Mouse (Mus musculus) neural tube, embryonic 13.5 days (tissue): ENCODE data around the gene Nrxn3. TPM values are rescaled to one million over a fixed set of nuclear protein-coding genes. Genes with fewer than 3 reads are reported as not detected.
A peak's percentile ranks its signal among the peaks of the same experiment; 100 is the strongest.

Experiments
- ATAC-seq: fragments of 200-750 bp; cut with Nextera tagmentation; 2 replicates; pipeline ENCODE4 v1.8.0; 2017; ENCODE audit warnings: low read depth, mild to moderate bottlenecking, moderate TSS enrichment, moderate library complexity
- H3K27ac ChIP-seq: fragments of 300-500 bp; sonication (generic); replicated peaks from 2 replicates; pipeline ENCODE4 v1.5.1; 2015; ENCODE audit warnings: moderate library complexity, mild to moderate bottlenecking, inconsistent platforms
- H3K27me3 ChIP-seq: fragments of 300-500 bp; sonication (generic); 2 replicates; pipeline ENCODE4 v1.6.1; 2015; ENCODE audit warnings: mild to moderate bottlenecking, inconsistent platforms
- H3K36me3 ChIP-seq: fragments of 300-500 bp; sonication (generic); 2 replicates; pipeline ENCODE4 v1.6.1; 2015; ENCODE audit warnings: mild to moderate bottlenecking, inconsistent platforms
- H3K4me1 ChIP-seq: fragments of 300-500 bp; sonication (generic); replicated peaks from 2 replicates; pipeline ENCODE4 v1.6.1; 2015; ENCODE audit warnings: inconsistent platforms
- H3K4me2 ChIP-seq: fragments of 300-500 bp; sonication (generic); 2 replicates; pipeline ENCODE4 v1.6.1; 2015; ENCODE audit warnings: inconsistent platforms, mild to moderate bottlenecking, moderate library complexity
- H3K4me3 ChIP-seq: fragments of 300-500 bp; sonication (generic); 2 replicates; pipeline ENCODE4 v1.5.1; 2015; ENCODE audit warnings: mild to moderate bottlenecking, inconsistent platforms
- H3K9ac ChIP-seq: fragments of 300-500 bp; sonication (generic); 2 replicates; pipeline ENCODE4 v1.6.1; 2015; ENCODE audit warnings: moderate library complexity, mild to moderate bottlenecking, inconsistent platforms
- H3K9me3 ChIP-seq: fragments of 300-500 bp; sonication (generic); 2 replicates; pipeline ENCODE4 v1.6.1; 2016; ENCODE audit warnings: inconsistent platforms
- WGBS: fragments of 180-500 bp; shearing (Covaris S2); methylation state at CpG from one replicate; pipeline ENCODE4 v1.1.7; 2015; 5-methylcytosine and 5-hydroxymethylcytosine counted together
- polyA plus RNA-seq: library from polyadenylated mRNA; unstranded; fragments of >200 nt; fragmentation: Nextera tagmentation; extraction: Ambion mirVana; gene quantifications from 2 replicates; pipeline ENCODE4 v1.2.1, GENCODE M21; 2015

Gene Nrxn3
- polyA plus RNA-seq, 1 experiment from 2014 or later: 69.7 TPM

DNA sequence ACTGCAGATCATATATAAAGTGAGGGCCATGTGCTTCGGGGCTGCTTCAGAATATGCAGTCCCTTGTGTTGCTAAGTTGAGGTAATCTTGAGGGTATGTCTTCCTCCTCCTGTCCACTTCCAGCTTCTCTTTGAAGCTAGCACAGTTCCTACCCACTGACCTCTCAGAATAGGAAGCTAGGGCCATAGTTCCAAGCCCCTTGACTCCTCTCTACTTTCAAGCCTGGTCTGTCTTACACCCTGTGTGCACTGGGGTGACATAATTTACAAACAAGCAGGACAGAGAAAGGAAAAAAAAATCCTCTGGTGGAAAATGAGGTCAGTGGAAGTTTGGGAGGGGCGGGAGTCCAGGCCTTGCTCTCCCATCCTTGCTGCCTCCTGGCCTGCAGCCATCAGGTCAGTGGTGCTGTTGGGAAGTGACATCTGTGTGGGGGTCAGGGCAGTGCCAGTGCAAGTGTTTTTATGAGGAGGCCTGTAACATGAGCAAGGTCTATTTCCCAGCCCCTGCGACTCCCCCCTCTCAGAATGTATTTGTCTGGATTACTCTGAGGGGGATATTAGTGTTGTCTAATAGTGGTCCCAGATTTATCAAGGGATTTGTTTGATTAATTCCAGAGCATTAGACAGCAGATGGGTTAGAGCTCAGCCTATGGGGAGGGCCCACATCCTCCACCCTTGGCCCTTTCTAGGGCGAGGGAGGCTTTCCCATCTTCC, 96.1 kb downstream of the Nrxn3 start:
- Histone ChIP-seq H3K9me3 (no peaks in the 10 kb centered on the region), H3K9ac (no peak overlapping the region), H3K27me3 (no peaks in the 10 kb centered on the region), H3K27ac (no peak overlapping the region; the same call in 1 of the 2 replicates), H3K4me3 (no peak overlapping the region), H3K4me1 (peaks cover 13% of the 10 kb centered on the region), H3K36me3 (no peaks in the 10 kb centered on the region), H3K4me2 (no peak overlapping the region)
- WGBS: 56% methylated on average over 4 of the region's 4 CpGs
- ATAC-seq: peak; percentile 50

DNA sequence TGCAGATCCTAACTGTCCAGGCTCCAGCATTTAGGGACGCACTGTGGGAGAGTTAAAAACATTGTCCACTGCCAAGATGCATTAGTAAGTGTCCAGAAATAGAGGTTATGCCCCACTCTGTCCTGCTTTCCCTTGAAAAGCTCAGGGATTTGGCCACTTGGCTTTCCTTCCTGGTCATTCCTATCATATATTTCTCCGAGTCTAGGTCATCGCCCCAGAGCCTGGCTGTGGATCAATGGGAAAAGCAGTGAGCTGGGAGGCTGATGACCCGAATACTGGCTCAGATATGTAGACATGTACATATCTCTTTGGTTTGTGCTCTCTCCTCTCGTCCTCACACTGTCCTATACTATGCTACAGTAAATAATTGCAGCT, 96.6 kb downstream of the Nrxn3 start:
- Histone ChIP-seq H3K27me3 (no peaks in the 10 kb centered on the region), H3K9ac (no peak overlapping the region), H3K9me3 (no peaks in the 10 kb centered on the region), H3K4me3 (no peak overlapping the region), H3K4me1 (peaks cover 13% of the 10 kb centered on the region), H3K4me2 (no peak overlapping the region), H3K36me3 (no peaks in the 10 kb centered on the region), H3K27ac (no peak overlapping the region; the same call in 1 of the 2 replicates)
- WGBS: 77% methylated on average over 5 of the region's 5 CpGs
- ATAC-seq: no peak

DNA sequence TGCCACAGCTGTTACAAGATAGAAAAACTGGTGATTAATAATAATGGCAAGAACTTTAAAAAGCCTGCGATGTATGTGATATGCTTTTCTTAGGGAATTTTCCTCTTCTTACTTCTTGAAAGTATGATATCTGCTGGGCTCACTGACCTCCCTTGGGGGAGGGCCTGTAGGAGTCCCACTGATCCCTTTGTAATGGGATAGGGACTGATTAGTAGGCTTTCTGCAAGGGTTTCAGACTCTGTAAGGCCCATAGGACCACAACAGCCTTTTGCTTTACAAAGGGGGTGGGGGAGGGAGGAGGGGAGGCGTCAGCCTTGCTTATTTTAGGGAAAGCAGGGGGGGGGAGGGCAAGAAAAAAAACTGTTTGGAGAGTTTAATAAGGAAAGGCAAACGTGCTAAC, 97.5 kb downstream of the Nrxn3 start:
- Histone ChIP-seq H3K4me3 (no peak overlapping the region), H3K9me3 (no peaks in the 10 kb centered on the region), H3K4me1 (peaks cover 13% of the 10 kb centered on the region), H3K27me3 (no peaks in the 10 kb centered on the region), H3K4me2 (no peak overlapping the region), H3K36me3 (no peaks in the 10 kb centered on the region), H3K27ac (no peak overlapping the region), H3K9ac (no peak overlapping the region)
- ATAC-seq: no peak
- 20% methylated on average over 3 of the region's 3 CpGs for WGBS

DNA sequence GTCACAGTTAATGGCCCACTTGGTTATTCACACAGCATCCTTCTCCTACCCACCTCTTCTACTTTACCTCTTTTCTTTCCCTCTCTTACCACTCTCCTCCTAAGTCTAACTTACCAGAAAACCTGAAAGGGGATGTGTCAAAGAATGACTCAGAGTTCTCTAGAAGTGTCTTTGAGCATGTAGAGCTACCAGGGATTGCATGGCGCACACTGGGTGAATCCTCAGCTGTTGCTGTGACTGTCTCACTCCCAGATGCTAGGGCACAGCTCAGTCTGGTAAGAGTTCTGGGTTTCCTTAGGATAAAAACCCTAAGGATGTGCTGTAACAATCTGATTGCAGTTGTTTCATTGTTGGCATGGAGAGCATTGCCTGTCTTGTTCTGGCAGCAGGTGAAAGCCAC, 108.2 kb downstream of the Nrxn3 start:
- Histone ChIP-seq H3K36me3 (no peaks in the 10 kb centered on the region), H3K9me3 (no peaks in the 10 kb centered on the region), H3K4me1 (peaks cover 7% of the 10 kb centered on the region; the same call in 1 of the 2 replicates), H3K9ac (no peak overlapping the region), H3K27me3 (no peaks in the 10 kb centered on the region), H3K4me3 (no peak overlapping the region), H3K4me2 (no peak overlapping the region), H3K27ac (no peak overlapping the region)
- WGBS: 92% methylated on average over 1 of the region's 1 CpGs
- ATAC-seq: no peak

DNA sequence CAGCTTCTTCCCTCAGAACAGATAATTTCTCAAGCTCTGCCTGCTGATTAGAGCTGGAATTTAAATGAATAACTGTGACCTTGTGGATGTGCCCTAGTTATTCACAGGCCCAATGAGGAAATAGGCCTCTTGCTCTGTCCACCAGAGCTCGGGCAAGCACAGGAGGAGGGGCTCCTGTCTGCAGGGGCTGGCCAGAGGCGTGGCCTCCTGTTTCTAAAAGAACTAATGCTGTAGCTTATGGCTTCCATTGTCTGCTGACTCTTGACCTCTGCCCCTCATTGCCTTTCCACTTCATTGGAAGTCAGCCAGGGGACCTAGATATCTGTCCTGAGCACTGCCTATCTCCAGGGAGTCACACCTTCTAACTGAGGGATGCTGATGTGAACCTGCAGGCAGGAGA, 113.1 kb downstream of the Nrxn3 start:
- Histone ChIP-seq H3K9ac (no peak overlapping the region), H3K27ac (no peak overlapping the region), H3K4me2 (no peak overlapping the region), H3K9me3 (no peaks in the 10 kb centered on the region), H3K4me1 (peaks cover 9% of the 10 kb centered on the region; the same call in 1 of the 2 replicates), H3K27me3 (no peaks in the 10 kb centered on the region), H3K4me3 (no peak overlapping the region), H3K36me3 (no peaks in the 10 kb centered on the region)
- ATAC-seq: no peak
- WGBS: 10% methylated on average over 2 of the region's 2 CpGs

DNA sequence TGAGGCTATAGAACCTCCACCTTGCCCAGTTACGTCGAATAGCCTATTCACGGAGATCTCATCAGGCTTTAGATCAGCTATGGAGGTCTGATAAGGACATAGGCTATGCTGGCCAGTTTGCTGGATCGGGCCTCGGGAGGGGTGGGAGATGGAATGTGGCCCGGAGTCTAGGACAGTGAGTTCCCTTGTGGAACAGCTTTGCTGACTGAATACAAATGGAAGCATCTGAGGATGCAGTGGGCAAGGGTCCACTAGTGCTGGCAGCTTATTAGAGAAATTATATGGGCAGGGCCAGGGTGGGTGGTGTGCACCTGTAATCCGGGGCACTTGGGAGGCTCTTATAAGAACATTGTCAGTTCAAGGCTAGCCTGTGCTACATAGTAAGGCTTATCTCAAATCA, 117.0 kb downstream of the Nrxn3 start:
- Histone ChIP-seq H3K9ac (no peak overlapping the region), H3K4me1 (peaks cover 14% of the 10 kb centered on the region; the same call in 1 of the 2 replicates), H3K36me3 (no peaks in the 10 kb centered on the region), H3K9me3 (no peaks in the 10 kb centered on the region), H3K27me3 (no peaks in the 10 kb centered on the region), H3K4me3 (no peak overlapping the region), H3K4me2 (no peak overlapping the region), H3K27ac (no peak overlapping the region)
- ATAC-seq: no peak
- WGBS: 93% methylated on average over 7 of the region's 7 CpGs

DNA sequence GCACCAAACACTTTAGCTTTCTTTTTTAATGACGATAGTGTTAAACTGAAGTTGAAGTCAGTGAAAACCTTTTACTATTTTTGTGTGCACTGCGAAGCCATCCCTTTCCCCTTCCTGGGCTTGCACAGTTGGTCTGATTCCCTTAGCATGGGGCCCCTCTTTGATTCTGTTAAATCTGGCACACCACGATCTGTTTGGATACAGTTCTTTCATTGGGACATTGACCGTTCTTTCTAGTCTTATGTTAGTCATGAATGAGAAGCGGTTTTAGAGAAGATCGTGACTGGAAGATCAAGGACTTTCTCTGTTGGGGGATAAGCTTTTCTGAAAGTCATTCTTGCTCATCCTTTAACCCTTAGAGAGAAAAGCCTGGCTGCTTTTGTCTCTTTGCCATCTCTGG, 118.7 kb downstream of the Nrxn3 start:
- Histone ChIP-seq H3K27ac (no peak overlapping the region), H3K4me3 (no peak overlapping the region), H3K9me3 (no peaks in the 10 kb centered on the region), H3K4me1 (peaks cover 5% of the 10 kb centered on the region; the same call in 1 of the 2 replicates), H3K4me2 (no peak overlapping the region), H3K9ac (no peak overlapping the region), H3K36me3 (no peaks in the 10 kb centered on the region), H3K27me3 (no peaks in the 10 kb centered on the region)
- no peak for ATAC-seq
- 88% methylated on average over 6 of the region's 6 CpGs for WGBS

DNA sequence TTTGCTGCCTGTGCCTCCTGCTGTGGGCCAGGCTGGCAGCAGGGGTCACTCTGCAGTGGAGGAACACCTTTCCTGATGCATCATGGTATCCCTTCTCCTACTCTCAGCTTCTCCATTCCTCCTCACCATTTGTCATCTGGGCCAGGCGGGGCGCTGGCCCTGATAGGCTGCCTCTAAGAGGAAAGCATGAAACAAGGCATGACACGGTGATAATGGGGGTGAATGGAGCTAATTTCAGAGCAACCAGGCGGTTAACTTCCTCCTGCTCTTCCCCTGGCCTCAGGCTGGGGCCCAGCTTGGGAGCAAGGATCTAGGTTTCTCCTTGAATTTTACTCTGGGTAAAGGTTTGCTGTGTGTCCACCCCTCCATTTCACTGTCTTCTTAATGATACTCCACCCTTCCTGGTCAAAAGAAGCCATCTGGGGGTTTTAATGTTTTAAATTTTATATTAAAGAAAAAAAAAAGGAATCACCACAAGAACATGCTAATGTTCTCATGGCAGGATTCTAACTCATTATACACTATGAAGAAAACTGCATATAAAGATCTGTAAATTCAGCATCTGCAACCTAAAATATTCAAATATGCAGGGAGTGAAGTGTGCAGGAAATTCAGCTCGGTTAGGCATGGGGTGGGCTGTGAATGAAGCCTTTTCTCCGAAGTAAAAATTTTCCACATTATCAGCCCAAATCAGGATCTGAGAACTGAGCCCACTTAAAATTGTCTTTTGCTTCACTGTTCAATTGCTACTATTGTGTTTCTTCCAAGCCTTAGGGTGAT, 127.9 kb downstream of the Nrxn3 start:
- H3K27me3 ChIP-seq: 0 out of 2 replicates have a peak, but pooled peaks cover 11% of the 10 kb centered on the region
- H3K36me3 ChIP-seq: no peaks in the 10 kb centered on the region
- H3K4me2 ChIP-seq: no peak overlapping the region
- 26% methylated on average over 6 of the region's 6 CpGs for WGBS
- H3K27ac ChIP-seq: no peak overlapping the region
- H3K4me3 ChIP-seq: no peak overlapping the region
- peaks cover 22% of the 10 kb centered on the region for H3K4me1 ChIP-seq
- no peak overlapping the region for H3K9ac ChIP-seq
- peak; percentile 59; the same call in 1 of the 2 replicates for ATAC-seq
- no peaks in the 10 kb centered on the region for H3K9me3 ChIP-seq

DNA sequence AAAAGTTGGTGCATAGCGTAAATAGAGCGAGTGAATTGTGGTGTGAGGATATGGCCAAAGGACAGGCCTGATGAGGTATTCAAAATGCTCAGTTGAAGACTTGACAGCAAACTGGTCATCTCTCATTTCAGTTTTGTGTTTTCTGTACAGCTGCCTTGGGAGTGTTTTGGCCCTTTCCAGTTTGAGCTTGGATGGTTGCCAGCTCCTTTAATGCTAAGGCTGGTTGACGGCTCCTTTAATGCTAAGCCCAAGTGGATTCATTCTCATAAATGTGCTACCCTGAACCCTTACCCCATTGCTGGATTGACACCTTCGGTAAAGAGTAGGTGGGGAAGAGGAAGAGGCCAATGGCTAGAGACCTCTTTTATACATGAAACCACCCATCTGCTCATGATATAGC, 131.4 kb downstream of the Nrxn3 start:
- Histone ChIP-seq H3K36me3 (no peaks in the 10 kb centered on the region), H3K4me1 (peaks cover 22% of the 10 kb centered on the region), H3K9ac (no peak overlapping the region), H3K9me3 (no peaks in the 10 kb centered on the region), H3K27me3 (0 out of 2 replicates have a peak, but pooled peaks cover 12% of the 10 kb centered on the region), H3K4me2 (no peak overlapping the region), H3K4me3 (no peak overlapping the region), H3K27ac (no peak overlapping the region)
- WGBS: 67% methylated on average over 4 of the region's 4 CpGs
- ATAC-seq: no peak

DNA sequence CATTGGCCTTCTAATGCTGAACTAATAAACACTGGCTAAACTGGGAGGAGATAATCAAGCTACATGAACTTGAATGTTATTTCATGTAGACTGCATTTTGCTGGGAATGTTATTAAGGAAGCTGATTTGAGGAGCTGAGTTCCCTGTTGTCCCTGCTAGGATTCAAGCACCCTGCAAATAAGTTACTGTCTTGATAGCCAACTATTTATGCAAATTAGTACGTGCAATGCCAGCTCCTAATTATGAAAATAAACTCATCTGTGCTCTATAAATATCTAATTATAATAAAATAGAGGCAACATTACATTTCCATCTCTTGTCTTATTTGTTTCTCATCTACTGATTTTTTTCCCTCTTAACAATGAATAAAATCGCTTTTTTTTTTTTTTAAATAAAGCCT, 135.0 kb downstream of the Nrxn3 start:
- Histone ChIP-seq H3K4me1 (peaks cover 33% of the 10 kb centered on the region), H3K36me3 (no peaks in the 10 kb centered on the region), H3K9me3 (no peaks in the 10 kb centered on the region), H3K4me3 (no peak overlapping the region), H3K27me3 (0 out of 2 replicates have a peak, but pooled peaks cover 9% of the 10 kb centered on the region), H3K27ac (no peak overlapping the region), H3K9ac (no peak overlapping the region), H3K4me2 (no peak overlapping the region)
- ATAC-seq: no peak
- WGBS: 77% methylated on average over 2 of the region's 2 CpGs

DNA sequence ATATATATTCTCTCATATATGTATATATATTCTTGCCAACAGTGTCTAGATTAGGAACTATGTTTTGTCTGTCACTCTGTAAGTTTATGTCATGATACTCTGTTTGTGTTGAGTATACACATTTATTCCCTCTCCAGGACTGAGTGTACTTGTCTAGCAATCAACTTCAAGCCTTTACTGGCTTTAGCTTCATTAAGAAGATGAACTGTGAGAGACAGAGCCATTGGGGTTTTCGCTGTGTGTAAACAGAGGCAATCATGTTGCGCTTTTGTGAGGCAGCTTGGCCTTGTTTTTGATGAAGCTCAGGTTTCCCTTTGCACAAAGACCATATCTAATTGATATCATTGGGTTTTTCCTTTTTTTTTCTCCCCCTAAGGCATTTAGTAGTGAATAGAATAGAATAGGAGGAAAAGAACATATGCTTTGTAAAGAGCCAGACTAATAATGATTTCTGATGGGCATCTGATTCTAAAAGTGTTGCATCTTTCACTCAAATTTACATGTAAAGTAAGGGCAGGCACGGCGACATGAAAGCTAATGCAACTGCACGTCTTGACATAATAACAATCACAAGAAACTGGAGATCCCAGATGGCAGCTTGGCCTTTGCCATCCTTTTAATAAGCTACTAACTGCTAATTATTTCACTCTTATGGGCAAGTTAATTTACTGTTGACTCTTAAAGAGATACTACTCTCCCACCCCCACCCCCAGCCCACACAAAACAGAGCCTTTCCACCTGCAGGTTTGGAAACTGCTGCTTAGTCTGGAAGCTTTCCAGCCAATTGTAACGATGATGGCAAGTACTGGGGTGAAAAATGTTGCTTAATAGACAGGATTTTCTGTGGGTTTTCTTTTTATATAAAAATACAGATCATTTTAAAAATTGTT, 137.0 kb downstream of the Nrxn3 start:
- Histone ChIP-seq H3K9me3 (no peaks in the 10 kb centered on the region), H3K4me2 (no peak overlapping the region), H3K4me3 (no peak overlapping the region), H3K27ac (peak overlapping the region; percentile 74), H3K36me3 (no peaks in the 10 kb centered on the region), H3K4me1 (peaks cover 25% of the 10 kb centered on the region), H3K9ac (no peak overlapping the region), H3K27me3 (0 out of 2 replicates have a peak, but pooled peaks cover 9% of the 10 kb centered on the region)
- peak; percentile 76 for ATAC-seq
- 24% methylated on average over 6 of the region's 6 CpGs for WGBS

DNA sequence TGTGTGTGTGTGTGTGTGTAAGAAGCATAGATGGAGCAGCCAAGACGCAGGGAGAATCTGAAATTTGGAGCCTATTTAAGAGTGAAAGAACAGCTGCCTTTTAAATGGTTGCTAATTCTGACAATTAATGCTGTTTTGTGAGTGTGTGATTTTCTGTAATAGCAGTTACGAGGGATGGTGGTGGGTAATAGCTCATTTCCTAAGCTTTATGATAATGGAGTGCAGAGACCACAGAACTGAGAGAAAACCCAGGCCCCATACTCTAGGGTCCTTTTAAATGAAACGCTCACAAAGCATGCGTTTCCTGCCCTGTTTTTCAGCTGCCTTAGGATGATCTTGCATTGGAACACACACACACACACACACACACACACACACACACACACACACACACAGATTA, 137.7 kb downstream of the Nrxn3 start:
- Histone ChIP-seq H3K4me3 (no peak overlapping the region), H3K9me3 (no peaks in the 10 kb centered on the region), H3K27me3 (0 out of 2 replicates have a peak, but pooled peaks cover 3% of the 10 kb centered on the region), H3K9ac (no peak overlapping the region), H3K4me2 (no peak overlapping the region), H3K4me1 (peaks cover 25% of the 10 kb centered on the region), H3K36me3 (no peaks in the 10 kb centered on the region), H3K27ac (peak overlapping the region; percentile 74)
- WGBS: 24% methylated on average over 4 of the region's 4 CpGs
- peak; percentile 81 for ATAC-seq
